Mouse (Mus musculus) limb, embryonic 15.5 days (tissue): Measurements from ENCODE around the gene Mvd. TPM values are rescaled to one million over a fixed set of nuclear protein-coding genes. Genes with fewer than 3 reads are reported as not detected.

ENCODE experiments used
- ATAC-seq: fragments of 200-750 bp; cut with Nextera tagmentation; 2 replicates; pipeline ENCODE4 v1.8.0; 2017; ENCODE audit warnings: low read depth, moderate TSS enrichment; ENCODE audit not compliant: insufficient number of reproducible peaks, low FRiP score, low TSS enrichment
- H3K27ac ChIP-seq: fragments of 300-500 bp; sonication (generic); 2 replicates; pipeline ENCODE4 v1.5.1; 2015; ENCODE audit warnings: moderate library complexity, mild to moderate bottlenecking, inconsistent platforms
- H3K27me3 ChIP-seq: fragments of 300-500 bp; sonication (generic); 2 replicates; pipeline ENCODE4 v1.6.1; 2015; ENCODE audit warnings: inconsistent platforms
- H3K36me3 ChIP-seq: fragments of 300-500 bp; sonication (generic); 2 replicates; pipeline ENCODE4 v1.6.1; 2015; ENCODE audit warnings: inconsistent platforms
- H3K4me1 ChIP-seq: fragments of 300-500 bp; sonication (generic); 2 replicates; pipeline ENCODE4 v1.6.1; 2015; ENCODE audit warnings: inconsistent platforms
- H3K4me2 ChIP-seq: fragments of 300-500 bp; sonication (generic); 2 replicates; pipeline ENCODE4 v1.6.1; 2015; ENCODE audit warnings: mild to moderate bottlenecking, inconsistent platforms
- H3K4me3 ChIP-seq: fragments of 300-500 bp; sonication (generic); 2 replicates; pipeline ENCODE4 v1.5.1; 2015; ENCODE audit warnings: mild to moderate bottlenecking, inconsistent platforms
- H3K9ac ChIP-seq: fragments of 300-500 bp; sonication (generic); 2 replicates; pipeline ENCODE4 v1.6.1; 2015; ENCODE audit warnings: inconsistent platforms
- H3K9me3 ChIP-seq: fragments of 300-500 bp; sonication (generic); 2 replicates; pipeline ENCODE4 v1.6.1; 2016; ENCODE audit warnings: inconsistent platforms
- WGBS: fragments of 180-500 bp; shearing (Covaris S2); methylation state at CpG from one replicate; pipeline ENCODE4 v1.1.7; 2015; 5-methylcytosine and 5-hydroxymethylcytosine counted together
- polyA plus RNA-seq: library from polyadenylated mRNA; unstranded; fragments of >200 nt; fragmentation: Nextera tagmentation; extraction: Ambion mirVana; gene quantifications from 2 replicates; pipeline ENCODE4 v1.2.1, GENCODE M21; 2015

Gene Mvd
- polyA plus RNA-seq, 1 experiment from 2014 or later = 36.8 TPM

DNA sequence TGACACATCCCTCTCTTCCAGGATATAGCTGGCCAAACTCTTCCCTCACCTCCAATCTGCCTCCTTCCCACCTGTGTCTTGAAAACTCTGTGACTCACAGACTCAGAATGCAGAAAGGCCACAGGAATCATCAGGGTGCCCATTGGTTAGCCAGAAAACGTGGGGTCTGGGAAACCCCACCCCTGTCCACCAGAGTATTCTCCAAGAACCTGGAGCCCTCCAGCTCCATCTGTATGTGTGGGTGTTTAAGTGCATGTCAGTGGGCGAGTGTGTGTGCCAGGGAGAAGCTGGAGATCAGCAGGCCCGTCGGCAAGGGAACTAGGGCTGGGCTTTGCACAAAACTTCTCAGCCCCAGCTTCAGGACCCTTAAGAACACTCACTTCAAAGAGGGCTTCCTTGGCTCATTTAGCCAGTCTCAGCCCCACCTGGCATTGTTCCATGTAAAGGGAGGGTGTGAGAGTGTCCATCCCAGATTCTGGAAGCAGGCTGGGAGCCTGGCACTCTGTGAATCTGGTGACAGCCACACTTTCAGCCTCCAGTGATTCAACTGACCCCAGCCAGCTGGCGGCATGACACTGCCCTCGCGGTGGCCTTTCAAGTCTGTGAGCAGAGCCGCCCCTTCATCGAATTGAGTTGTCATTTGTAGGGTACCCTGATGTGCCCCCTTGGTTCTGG lies 23.2 kb downstream of the Mvd start:
- ATAC-seq = no peak
- H3K9ac ChIP-seq = no peak overlapping the region
- no peaks in the 10 kb centered on the region for H3K9me3 ChIP-seq
- H3K27me3 ChIP-seq = no peaks in the 10 kb centered on the region
- H3K4me3 ChIP-seq = no peak overlapping the region
- WGBS = 71% methylated on average over 9 of the region's 9 CpGs
- 0 out of 2 replicates have a peak overlapping the region, but pooled peaks have one; percentile 33 for H3K27ac ChIP-seq
- H3K36me3 ChIP-seq = peaks cover 52% of the 10 kb centered on the region
- no peaks in the 10 kb centered on the region for H3K4me1 ChIP-seq
- H3K4me2 ChIP-seq = no peak overlapping the region

DNA sequence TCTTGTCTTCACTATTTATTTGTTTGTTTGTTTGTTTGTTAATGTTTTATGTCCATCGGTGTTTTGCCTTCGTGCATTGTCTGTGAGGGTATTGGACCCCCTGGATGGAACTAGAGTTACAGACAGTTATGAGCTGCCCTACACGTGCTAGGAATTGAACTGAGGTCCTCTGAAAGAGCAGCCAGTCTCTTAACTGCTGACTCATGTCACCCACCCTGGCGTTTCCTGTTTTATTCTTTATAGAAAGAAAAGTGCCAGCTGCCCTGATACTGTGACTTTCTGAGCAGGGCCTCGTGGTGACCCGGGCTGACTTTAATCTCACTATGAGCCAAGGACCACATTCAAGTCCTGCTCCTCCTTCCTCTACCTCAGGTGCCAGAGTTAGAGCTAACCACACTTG lies 27.7 kb downstream of the Mvd start:
- 90% methylated on average over 6 of the region's 6 CpGs for WGBS
- Histone ChIP-seq H3K27me3 (no peaks in the 10 kb centered on the region), H3K9me3 (no peaks in the 10 kb centered on the region), H3K4me3 (no peak overlapping the region), H3K4me1 (no peaks in the 10 kb centered on the region), H3K27ac (no peak overlapping the region), H3K9ac (no peak overlapping the region), H3K36me3 (peaks cover 82% of the 10 kb centered on the region), H3K4me2 (no peak overlapping the region)
- no peak for ATAC-seq

DNA sequence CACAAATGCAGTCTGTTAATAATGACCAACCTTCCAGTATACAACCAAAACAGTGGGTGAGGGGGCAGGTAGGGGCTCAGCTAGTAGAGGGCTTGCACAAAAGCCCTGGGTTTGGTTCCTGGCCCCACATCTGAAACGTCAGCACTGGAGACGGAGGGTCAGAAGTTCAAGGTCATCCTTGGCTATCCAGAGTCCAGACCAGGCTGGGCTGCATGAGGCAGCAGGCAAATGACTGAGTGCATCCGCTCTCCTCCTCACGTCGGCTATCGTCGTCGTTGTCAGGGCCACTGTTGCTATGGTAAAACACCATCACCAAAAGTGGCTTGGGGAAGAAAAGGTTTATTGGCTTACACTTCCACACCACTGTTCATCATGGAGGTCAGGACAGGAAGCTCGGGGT lies 28.9 kb downstream of the Mvd start:
- Histone ChIP-seq H3K9me3 (no peaks in the 10 kb centered on the region), H3K27me3 (no peaks in the 10 kb centered on the region), H3K36me3 (peaks cover 94% of the 10 kb centered on the region), H3K27ac (no peak overlapping the region), H3K4me3 (no peak overlapping the region), H3K4me1 (no peaks in the 10 kb centered on the region), H3K9ac (no peak overlapping the region), H3K4me2 (no peak overlapping the region)
- WGBS = 88% methylated on average over 9 of the region's 9 CpGs
- ATAC-seq = no peak

DNA sequence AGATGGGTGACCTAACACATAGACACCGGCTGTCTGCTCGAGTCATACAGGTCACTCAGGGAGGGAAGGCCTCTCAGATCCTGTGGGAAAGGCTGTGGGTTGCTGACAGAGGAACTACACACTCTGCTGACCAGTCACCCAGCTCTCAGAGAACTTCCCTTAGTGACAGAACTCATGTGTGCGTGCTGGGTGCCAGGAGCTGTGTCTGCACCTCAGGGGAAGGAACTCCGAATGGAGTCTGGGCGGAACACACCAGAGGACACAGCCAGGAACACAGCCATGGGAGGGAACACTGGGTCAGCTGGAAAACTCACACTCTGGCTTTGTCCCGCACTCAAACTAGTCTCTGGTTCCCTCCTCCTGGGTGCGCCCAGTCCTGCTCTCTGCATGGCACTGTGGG lies 35.5 kb downstream of the Mvd start:
- Histone ChIP-seq H3K9me3 (no peaks in the 10 kb centered on the region), H3K4me2 (no peak overlapping the region), H3K27me3 (no peaks in the 10 kb centered on the region), H3K9ac (no peak overlapping the region), H3K36me3 (peaks cover 97% of the 10 kb centered on the region), H3K27ac (no peak overlapping the region), H3K4me1 (no peaks in the 10 kb centered on the region), H3K4me3 (no peak overlapping the region)
- WGBS = 88% methylated on average over 7 of the region's 7 CpGs
- no peak for ATAC-seq

DNA sequence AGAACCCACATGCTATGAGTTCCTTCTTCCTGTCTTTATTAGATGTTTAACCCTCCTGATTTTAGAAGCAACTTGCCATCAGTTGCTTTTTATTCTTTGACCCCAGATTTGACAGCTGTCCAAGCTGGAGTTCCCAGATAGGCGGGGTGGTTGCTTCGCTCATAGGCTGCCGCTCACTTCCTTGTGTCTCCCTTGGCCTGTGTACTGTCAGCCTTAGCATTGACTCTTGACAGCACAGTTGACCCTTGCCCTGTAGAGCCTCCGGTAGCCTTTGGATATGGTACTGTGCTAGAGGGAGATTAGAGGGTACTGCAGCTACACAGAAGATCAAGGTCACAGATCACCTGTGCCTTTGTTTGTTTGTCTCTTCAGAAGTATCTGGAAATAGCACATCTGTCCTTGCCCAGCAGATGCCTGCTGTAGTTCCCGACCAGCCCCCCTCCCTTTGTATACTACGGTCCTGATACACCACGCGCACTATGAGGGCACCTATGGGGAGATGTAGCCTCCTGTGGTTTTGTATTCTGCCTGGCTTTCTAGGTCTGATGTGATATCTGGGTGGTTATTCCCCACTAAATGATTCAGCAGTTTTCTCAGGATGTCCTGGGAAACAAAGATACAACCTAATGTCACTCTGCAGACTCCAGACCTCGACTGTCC lies 37.9 kb downstream of the Mvd start:
- H3K27me3 ChIP-seq = no peaks in the 10 kb centered on the region
- no peaks in the 10 kb centered on the region for H3K4me1 ChIP-seq
- no peak for ATAC-seq
- H3K27ac ChIP-seq = no peak overlapping the region
- no peak overlapping the region for H3K4me2 ChIP-seq
- H3K9me3 ChIP-seq = no peaks in the 10 kb centered on the region
- WGBS = 91% methylated on average over 9 of the region's 9 CpGs
- H3K36me3 ChIP-seq = peaks cover 97% of the 10 kb centered on the region
- H3K4me3 ChIP-seq = no peak overlapping the region
- H3K9ac ChIP-seq = no peak overlapping the region

DNA sequence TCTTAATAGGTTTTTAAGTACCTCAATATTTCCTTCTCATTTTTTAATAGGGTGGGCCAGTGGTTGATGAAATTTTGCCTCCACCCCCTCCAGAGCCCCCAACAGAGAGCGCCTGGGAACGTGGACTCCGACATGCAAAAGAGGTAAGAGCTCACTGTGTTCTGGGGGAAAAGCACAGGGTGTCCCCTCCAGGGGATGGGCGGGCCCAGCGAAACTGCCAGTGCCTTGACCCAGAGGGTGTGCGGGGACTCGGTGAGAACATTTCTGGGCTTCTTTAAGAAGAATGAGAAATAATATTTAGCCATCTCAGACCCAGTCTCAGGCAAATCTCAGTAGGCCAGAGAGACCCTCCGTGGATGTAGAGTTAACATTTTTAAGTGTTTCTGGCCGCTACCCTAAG lies 45.0 kb downstream of the Mvd start:
- no peak overlapping the region for H3K4me3 ChIP-seq
- no peak overlapping the region for H3K4me2 ChIP-seq
- H3K9ac ChIP-seq = no peak overlapping the region
- H3K36me3 ChIP-seq = peaks cover 92% of the 10 kb centered on the region
- H3K27ac ChIP-seq = no peak overlapping the region
- H3K9me3 ChIP-seq = no peaks in the 10 kb centered on the region
- ATAC-seq = no peak
- no peaks in the 10 kb centered on the region for H3K27me3 ChIP-seq
- WGBS = 95% methylated on average over 9 of the region's 9 CpGs
- H3K4me1 ChIP-seq = no peaks in the 10 kb centered on the region

DNA sequence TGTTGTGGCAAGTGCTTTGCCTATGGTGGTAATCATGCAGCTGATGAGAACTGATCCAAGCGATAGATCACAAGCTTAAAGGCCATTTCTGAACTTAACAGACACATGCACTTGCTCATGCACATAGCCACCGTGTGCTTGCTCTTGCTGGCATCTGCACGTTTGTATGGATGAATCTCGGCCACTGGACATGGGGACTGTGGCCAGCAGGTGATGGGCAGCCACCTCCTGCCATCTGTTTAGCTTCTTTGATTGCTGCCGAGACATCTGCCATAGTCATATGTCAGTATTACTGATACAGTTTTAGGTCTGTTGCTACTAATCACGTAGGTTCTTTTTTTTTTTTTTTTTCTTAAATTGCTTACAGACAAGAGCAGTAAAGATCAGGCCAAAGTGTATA lies 47.9 kb downstream of the Mvd start:
- no peaks in the 10 kb centered on the region for H3K9me3 ChIP-seq
- no peak overlapping the region for H3K27ac ChIP-seq
- ATAC-seq = no peak
- H3K4me2 ChIP-seq = no peak overlapping the region
- no peak overlapping the region for H3K4me3 ChIP-seq
- peaks cover 86% of the 10 kb centered on the region for H3K36me3 ChIP-seq
- H3K4me1 ChIP-seq = no peaks in the 10 kb centered on the region
- WGBS = 83% methylated on average over 6 of the region's 6 CpGs
- H3K27me3 ChIP-seq = no peaks in the 10 kb centered on the region
- H3K9ac ChIP-seq = no peak overlapping the region

DNA sequence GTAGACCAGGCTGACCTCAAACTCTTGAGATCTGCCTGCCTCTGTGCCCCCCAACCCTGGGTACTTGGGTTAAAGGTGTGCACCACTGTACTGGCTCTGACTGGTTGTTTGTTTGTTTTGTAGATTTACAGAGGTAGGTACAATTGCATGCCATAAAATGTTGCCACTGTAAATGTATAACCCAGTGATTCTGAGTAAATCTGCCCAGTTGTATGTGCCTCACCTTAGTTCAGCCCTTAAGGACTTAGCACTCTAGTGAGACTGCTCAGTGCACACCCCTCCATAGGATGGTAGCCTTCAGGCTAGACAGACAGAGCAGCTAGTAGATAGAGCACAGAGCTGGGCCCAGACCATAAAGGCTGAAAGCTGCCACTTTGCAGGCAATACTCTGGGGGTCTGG lies 49.5 kb downstream of the Mvd start:
- H3K9ac ChIP-seq = no peak overlapping the region

DNA sequence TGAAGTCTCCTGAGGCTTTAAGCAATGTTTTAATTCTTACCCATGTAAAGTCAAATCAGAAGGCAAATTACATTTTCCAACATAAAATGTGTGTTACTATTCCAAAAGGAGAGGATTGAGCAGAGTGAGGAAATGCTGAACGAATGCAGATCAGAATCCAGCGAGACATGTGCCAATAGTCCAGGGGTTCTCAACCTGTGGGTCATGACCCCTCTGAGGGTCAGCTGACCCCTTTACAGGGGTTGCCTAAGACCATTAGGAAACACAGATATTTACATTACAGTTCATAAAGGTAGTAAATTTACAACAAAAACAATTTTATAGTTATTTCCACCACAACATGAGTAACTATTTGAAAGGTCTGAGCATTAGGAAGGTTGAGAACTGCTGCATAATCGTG lies 52.5 kb downstream of the Mvd start:
- Histone ChIP-seq H3K4me1 (no peaks in the 10 kb centered on the region), H3K27ac (no peak overlapping the region), H3K27me3 (no peaks in the 10 kb centered on the region), H3K9me3 (no peaks in the 10 kb centered on the region), H3K4me2 (no peak overlapping the region), H3K9ac (no peak overlapping the region), H3K36me3 (peaks cover 91% of the 10 kb centered on the region), H3K4me3 (no peak overlapping the region)
- 90% methylated on average over 3 of the region's 3 CpGs for WGBS
- no peak for ATAC-seq

More for the DNA sequence above, 49.5 kb downstream of the Mvd start:
- no peaks in the 10 kb centered on the region for H3K9me3 ChIP-seq
- H3K36me3 ChIP-seq = peaks cover 84% of the 10 kb centered on the region
- no peaks in the 10 kb centered on the region for H3K27me3 ChIP-seq
- no peak for ATAC-seq
- H3K27ac ChIP-seq = no peak overlapping the region
- no peaks in the 10 kb centered on the region for H3K4me1 ChIP-seq
- no peak overlapping the region for H3K4me2 ChIP-seq
- H3K4me3 ChIP-seq = no peak overlapping the region

DNA sequence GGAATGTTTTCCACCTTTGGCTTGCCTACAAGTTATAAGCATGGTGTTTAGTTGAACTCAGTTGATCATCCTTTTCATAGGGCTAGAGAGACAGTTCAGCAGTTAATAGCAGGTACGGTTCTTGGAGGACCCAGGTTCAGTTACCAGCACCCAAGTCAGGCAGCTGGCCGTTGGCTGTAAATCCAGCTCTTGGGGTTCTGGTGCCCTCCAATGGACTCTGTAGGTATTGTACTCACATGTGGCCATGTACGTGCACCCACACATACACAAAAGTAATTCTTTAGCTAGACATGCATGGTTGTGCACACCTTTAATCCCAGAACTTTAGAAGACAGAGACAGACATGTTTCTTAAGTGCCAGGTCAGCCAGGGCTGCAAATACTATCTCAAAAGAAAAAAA lies 53.9 kb downstream of the Mvd start:
- no peaks in the 10 kb centered on the region for H3K27me3 ChIP-seq
- no peak for ATAC-seq
- WGBS = 85% methylated on average over 3 of the region's 3 CpGs
- H3K36me3 ChIP-seq = peaks cover 90% of the 10 kb centered on the region
- no peak overlapping the region for H3K27ac ChIP-seq
- no peak overlapping the region for H3K9ac ChIP-seq
- no peaks in the 10 kb centered on the region for H3K9me3 ChIP-seq
- no peaks in the 10 kb centered on the region for H3K4me1 ChIP-seq
- H3K4me2 ChIP-seq = no peak overlapping the region
- no peak overlapping the region for H3K4me3 ChIP-seq
